In genomic region chr10:96757311-96757710, GRCm38 (mm10) we compare ENCODE assay signal across 18 mouse cellular contexts.
"Had no signal": no experiment of that assay in that cellular context is flagged by ENCODE, and none has a peak within 500 bp of the region (broad histone marks: within the 10 kb centered on the region; RNA-seq: fewer than 3 reads in every experiment).

No protein-coding gene starts in this region.

- H3K4me2 ChIP-seq: limb, embryonic 13.5 days; liver, embryonic 12.5 days; liver, embryonic 15.5 days; lung, embryonic 15.5 days; midbrain, embryonic 13.5 days had no signal

- H3K9ac ChIP-seq: limb, embryonic 13.5 days; liver, embryonic 12.5 days; liver, embryonic 15.5 days; lung, embryonic 15.5 days; midbrain, embryonic 13.5 days had no signal

- H3K27ac ChIP-seq: limb, embryonic 10.5 days; limb, embryonic 13.5 days; liver, embryonic 12.5 days; liver, embryonic 15.5 days; midbrain, embryonic 13.5 days had no signal

- ATAC-seq: liver, embryonic 12.5 days; midbrain, embryonic 13.5 days; midbrain, embryonic 16.5 days had no signal

- DNase-seq: kidney, postnatal 14 days; kidney, postnatal 4 days; layer of hippocampus, adult 9-11 months; liver; lung, adult 18-20 months; lung, postnatal 10 days; lung, postnatal 36 days; thymus, postnatal 4 days had no signal

- H3K36me3 ChIP-seq: limb, embryonic 10.5 days; limb, embryonic 13.5 days; liver, embryonic 12.5 days; liver, embryonic 15.5 days; lung, embryonic 15.5 days; midbrain, embryonic 10.5 days; midbrain, embryonic 13.5 days had no signal

- H3K4me3 ChIP-seq: limb, embryonic 10.5 days; limb, embryonic 13.5 days; liver, embryonic 12.5 days; liver, embryonic 15.5 days; lung, embryonic 15.5 days; megakaryocyte, embryonic 14.5 days; midbrain, embryonic 10.5 days; midbrain, embryonic 13.5 days; myocyte had no signal

- H3K4me1 ChIP-seq: liver, embryonic 12.5 days; liver, embryonic 15.5 days had no signal

- H3K9me3 ChIP-seq: limb, embryonic 10.5 days; limb, embryonic 13.5 days; liver, embryonic 12.5 days; liver, embryonic 15.5 days; lung, embryonic 15.5 days; megakaryocyte, embryonic 14.5 days; midbrain, embryonic 10.5 days; midbrain, embryonic 13.5 days had no signal

- H3K27me3 ChIP-seq: limb, embryonic 13.5 days; liver, embryonic 12.5 days; liver, embryonic 15.5 days; lung, embryonic 15.5 days; megakaryocyte, embryonic 14.5 days; midbrain, embryonic 13.5 days had no signal
